Mouse (Mus musculus): ENCODE results near the gene Avpi1.

DNA sequence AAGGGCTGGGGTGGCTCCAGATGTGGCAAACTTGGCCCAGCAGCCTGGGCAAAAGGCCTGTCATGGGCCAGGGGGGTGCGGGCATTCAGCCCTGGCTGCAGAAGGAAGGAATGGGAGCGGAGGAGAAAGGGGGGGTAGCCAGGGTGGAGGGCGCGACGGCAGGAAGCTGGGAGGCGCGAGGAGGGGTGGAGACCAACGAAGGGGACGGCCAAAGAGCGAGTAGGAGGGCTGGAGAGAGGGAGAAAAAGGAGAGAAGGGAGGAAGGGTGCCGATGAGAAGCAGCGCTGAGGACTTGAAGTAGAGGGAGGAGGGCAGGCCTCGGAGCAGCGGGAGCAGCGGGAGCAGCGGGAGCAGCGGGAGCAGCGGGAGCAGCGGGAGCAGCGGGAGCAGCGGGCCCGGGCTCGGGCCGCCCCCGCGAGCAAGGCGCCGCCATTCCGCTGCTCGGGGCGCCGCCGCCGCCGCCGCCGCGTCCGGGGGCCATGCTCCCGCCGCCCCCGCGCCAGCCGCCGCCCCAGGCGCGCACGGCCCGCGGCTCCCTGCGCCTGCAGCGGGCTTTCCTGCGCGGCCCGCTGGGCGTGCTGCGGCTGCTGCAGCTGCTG is 18.4 kb upstream of the Avpi1 start, which contains the start of gene Marveld1:
- TF ChIP-seq CTCF (IDR thresholded peaks at IDR 0.05; ENCODE audit: borderline replicate concordance, insufficient read depth, low read depth, low read length) (no peak), POLR2A (IDR thresholded peaks at IDR 0.05; ENCODE audit: borderline replicate concordance, insufficient read depth, low read length) (no peak)

All from cerebellum, adult 2 months (tissue).